Mouse (Mus musculus) gastrocnemius, adult 2 months (tissue): ENCODE data around the gene Kcnh6. TPM values are rescaled to one million over a fixed set of nuclear protein-coding genes. Genes with fewer than 3 reads are reported as not detected.

Source experiments
- DNase-seq: peaks from one replicate; pipeline ENCODE4 v3.0.0; 2022
- H3K27ac ChIP-seq: fragments of 200-600 bp; 2 replicates; pipeline ENCODE4 v1.8.1; 2022; ENCODE audit warnings: mild to moderate bottlenecking
- H3K4me3 ChIP-seq: fragments of 200-600 bp; 2 replicates; pipeline ENCODE4 v1.8.1; 2022; ENCODE audit warnings: mild to moderate bottlenecking, moderate library complexity
- CTCF ChIP-seq: fragments of 200-600 bp; IDR thresholded peaks from 2 replicates; pipeline ENCODE4 v1.8.1; 2022; ENCODE audit warnings: antibody characterized with exemption, mild to moderate bottlenecking, moderate library complexity
- intact Hi-C: fragments of 180-260 bp; cut with DNase I; formaldehyde crosslinking; loops from one replicate; pipeline ENCODE4 v1.15.1; 2025
- long read RNA-seq, 2 experiments: library from polyadenylated mRNA; stranded (forward); transcript quantifications; one replicate each; pipeline ENCODE4 v2.0.0; 2021
- total RNA-seq, 2 experiments: library from RNA; stranded (reverse); gene quantifications; 2 replicates each; pipeline ENCODE4 v1.2.3; 2021

Gene Kcnh6
- not detected for total RNA-seq
- long read RNA-seq, experiment 1 = 0 reads
- long read RNA-seq, experiment 2 = 0 reads

- TF ChIP-seq CTCF = no peak
- intact Hi-C loops = no loop called here
- DNase-seq = peak; percentile 79
- H3K27ac ChIP-seq = no peak within 1 kb of the TSS
- no peak within 1 kb of the TSS for H3K4me3 ChIP-seq
These were observed at the start of gene Kcnh6 for GRCm38 (mm10) chr11:106007821-106008220. TSS of gene Kcnh6 (plus strand) at chr11:106008124.

DNA sequence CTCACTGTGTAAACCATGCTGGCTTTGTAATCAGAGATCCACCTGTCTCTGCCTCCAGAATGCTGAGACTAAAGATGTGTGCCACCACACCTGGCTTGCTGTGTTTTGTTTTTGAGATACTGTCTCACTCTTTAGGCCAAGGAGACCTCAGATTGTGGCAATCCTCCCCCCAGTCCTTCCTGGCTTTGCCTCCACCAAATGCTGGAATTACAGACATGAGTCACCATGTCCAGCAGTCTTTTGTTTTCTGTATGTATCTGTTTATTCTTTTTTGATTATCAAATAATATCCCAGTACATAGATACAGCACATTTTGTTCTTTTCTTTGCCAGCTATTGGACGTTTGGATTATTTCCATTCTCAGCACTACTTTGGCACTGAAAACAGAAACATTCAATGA, 49.4 kb upstream of the Kcnh6 start:
- TF ChIP-seq CTCF = no peak
- H3K27ac ChIP-seq = peak overlapping the region; percentile 56; the same call in 1 of the 2 replicates
- no peak for DNase-seq
- no peak overlapping the region for H3K4me3 ChIP-seq
- intact Hi-C loops = no loop called here

DNA sequence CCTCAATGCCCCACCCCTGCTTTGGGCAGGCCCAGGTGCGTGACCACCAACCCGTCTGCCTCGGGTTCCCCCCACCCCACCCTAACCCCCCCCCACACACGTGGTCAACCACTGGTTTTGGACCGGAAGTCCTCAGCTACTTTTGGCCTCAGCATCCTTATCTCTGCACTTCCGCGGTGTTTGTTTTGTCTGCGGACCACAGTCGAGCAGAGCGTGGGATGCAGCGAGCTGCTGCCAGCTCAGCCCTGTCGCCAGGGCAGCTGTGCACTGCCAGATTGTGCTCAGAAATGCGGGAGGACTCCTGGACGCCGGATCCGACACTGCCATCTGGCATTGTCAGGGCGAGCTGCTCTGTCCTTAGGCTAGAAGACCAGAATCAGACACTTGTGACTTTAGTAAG, 48.6 kb upstream of the Kcnh6 start:
- H3K27ac ChIP-seq = 0 out of 2 replicates have a peak overlapping the region, but pooled peaks have one; percentile 5
- DNase-seq = no peak
- H3K4me3 ChIP-seq = no peak overlapping the region
- TF ChIP-seq CTCF = no peak
- intact Hi-C loops = no loop called here

GRCm38 (mm10) chr11:105964691-105965090, 43.2 kb upstream of the Kcnh6 start:
- intact Hi-C loops = no loop called here
- peak; percentile 25; the same call in 1 of the 2 replicates for TF ChIP-seq CTCF

GRCm38 (mm10) chr11:105966288-105966687, 41.6 kb upstream of the Kcnh6 start:
- TF ChIP-seq CTCF = no peak
- Histone ChIP-seq H3K4me3 (no peak overlapping the region), H3K27ac (peak overlapping the region; percentile 28; the same call in 1 of the 2 replicates)
- intact Hi-C loops = no loop called here
- DNase-seq = no peak

More at GRCm38 (mm10) chr11:105964691-105965090, 43.2 kb upstream of the Kcnh6 start:
- no peak for DNase-seq
- H3K27ac ChIP-seq = no peak overlapping the region
- H3K4me3 ChIP-seq = no peak overlapping the region

- TF ChIP-seq CTCF = no peak
- DNase-seq = peak; percentile 73
- intact Hi-C loops = loop anchor here (2.0 kb wide), 2 partner anchors 31 to 39 kb away; no protein-coding TSS in a partner anchor
- H3K27ac ChIP-seq = peak within 1 kb of the TSS; percentile 82
- peak within 1 kb of the TSS; percentile 83 for H3K4me3 ChIP-seq
These were observed 40.0 kb upstream of the Kcnh6 start, which contains the start of gene Ace for GRCm38 (mm10) chr11:105967741-105968574. TSS of gene Ace (plus strand) at chr11:105967945.

DNA sequence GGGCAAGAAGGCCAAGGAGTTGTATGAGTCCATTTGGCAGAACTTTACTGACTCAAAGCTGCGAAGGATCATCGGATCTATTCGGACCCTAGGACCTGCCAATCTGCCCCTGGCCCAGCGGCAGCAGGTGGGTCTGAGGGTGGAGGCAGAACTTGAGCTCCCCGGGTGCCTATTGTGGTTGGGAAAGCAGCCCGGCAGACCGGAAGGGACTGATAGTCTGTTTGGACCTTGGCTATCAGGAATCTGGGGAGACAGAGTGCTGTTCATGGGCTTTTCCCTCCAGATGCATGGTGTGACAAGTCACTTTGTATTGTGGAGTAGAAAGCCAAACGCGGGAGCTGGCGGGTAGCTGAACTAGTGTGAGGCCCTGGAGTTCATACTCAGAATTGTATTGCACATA, 39.0 kb upstream of the Kcnh6 start:
- no peak for TF ChIP-seq CTCF
- DNase-seq = no peak
- peak overlapping the region; percentile 83 for H3K4me3 ChIP-seq
- peak overlapping the region; percentile 82 for H3K27ac ChIP-seq
- intact Hi-C loops = loop anchor here (2.0 kb wide), 2 partner anchors 32 to 40 kb away; no protein-coding TSS in a partner anchor

- Histone ChIP-seq H3K4me3 (peak overlapping the region; percentile 83), H3K27ac (peak overlapping the region; percentile 82)
- intact Hi-C loops = loop anchor here (2.0 kb wide), 2 partner anchors 33 to 41 kb away; no protein-coding TSS in a partner anchor
- TF ChIP-seq CTCF = peak; percentile 77
- DNase-seq = peak; percentile 76
These were observed 38.4 kb upstream of the Kcnh6 start for GRCm38 (mm10) chr11:105969516-105969915.

GRCm38 (mm10) chr11:105974593-105974992, 33.3 kb upstream of the Kcnh6 start:
- H3K27ac ChIP-seq = peak overlapping the region; percentile 38; the same call in 1 of the 2 replicates
- intact Hi-C loops = loop anchor here (10.0 kb wide), 1 partner anchor 50 kb away; no protein-coding TSS in a partner anchor
- peak; percentile 81 for DNase-seq
- TF ChIP-seq CTCF = no peak
- H3K4me3 ChIP-seq = no peak overlapping the region

DNA sequence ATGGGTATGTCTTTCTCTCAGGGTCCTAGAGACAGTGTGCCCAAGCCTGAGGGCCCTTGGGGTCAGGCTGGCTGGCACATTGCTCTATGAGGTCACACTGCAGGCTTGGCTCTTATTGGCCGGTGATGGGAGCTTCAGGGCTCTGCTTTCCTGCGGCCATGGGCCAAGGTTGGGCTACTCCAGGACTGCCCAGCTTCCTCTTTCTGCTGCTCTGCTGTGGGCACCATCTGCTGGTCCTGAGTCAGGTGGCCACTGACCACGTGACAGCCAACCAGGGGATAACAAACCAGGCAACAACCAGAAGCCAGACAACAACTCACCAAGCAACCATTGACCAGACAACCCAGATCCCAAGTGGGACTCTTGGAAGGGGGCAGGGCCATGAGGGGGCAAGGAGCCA, 32.9 kb upstream of the Kcnh6 start:
- TF ChIP-seq CTCF = no peak
- intact Hi-C loops = loop anchor here (10.0 kb wide), 1 partner anchor 50 kb away; no protein-coding TSS in a partner anchor
- peak; percentile 36 for DNase-seq
- Histone ChIP-seq H3K4me3 (no peak overlapping the region), H3K27ac (peak overlapping the region; percentile 38; the same call in 1 of the 2 replicates)

DNA sequence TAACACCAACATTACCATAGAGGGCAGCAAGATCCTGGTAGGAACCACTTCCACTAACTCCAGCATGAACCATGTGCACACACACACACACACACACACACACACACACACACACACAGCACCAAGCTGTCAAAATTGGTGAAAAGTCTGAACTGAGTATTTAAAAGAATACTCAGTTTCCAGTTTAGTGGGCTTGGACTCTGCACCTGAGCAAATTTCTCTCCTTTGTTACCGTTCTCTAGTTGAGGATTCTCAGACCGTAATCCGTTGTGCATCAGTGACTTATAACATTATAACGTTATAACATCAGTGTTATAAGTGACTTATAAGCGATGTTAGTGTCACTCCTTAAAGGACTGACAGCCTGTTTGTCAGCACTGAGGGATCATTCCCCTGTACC, 32.3 kb upstream of the Kcnh6 start:
- intact Hi-C loops = loop anchor here (10.0 kb wide), 1 partner anchor 49 kb away; no protein-coding TSS in a partner anchor
- no peak for TF ChIP-seq CTCF
- no peak overlapping the region for H3K4me3 ChIP-seq
- H3K27ac ChIP-seq = no peak overlapping the region
- no peak for DNase-seq

DNA sequence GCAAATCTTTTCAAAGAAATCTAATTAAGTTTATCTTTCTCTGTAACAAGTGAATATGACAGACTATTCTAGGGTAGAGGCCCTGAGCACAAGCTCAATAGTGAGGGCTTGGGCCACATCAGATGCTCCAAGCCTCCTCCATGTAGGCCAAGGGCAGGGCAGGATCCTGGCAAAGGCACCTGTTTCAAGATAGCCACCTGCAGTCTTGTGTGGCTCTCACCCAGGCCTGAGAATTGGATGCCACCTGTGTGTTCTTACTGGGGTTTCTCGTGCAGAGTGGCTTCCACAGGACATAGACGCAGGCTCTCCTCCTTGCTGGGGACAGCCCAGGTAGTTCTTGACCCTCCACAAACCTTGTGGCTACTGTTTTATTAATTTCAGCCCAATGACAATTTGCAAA, 29.7 kb upstream of the Kcnh6 start:
- no peak overlapping the region for H3K4me3 ChIP-seq
- no peak overlapping the region for H3K27ac ChIP-seq
- TF ChIP-seq CTCF = no peak
- intact Hi-C loops = loop anchor here (10.0 kb wide), 1 partner anchor 47 kb away; no protein-coding TSS in a partner anchor
- DNase-seq = no peak

DNA sequence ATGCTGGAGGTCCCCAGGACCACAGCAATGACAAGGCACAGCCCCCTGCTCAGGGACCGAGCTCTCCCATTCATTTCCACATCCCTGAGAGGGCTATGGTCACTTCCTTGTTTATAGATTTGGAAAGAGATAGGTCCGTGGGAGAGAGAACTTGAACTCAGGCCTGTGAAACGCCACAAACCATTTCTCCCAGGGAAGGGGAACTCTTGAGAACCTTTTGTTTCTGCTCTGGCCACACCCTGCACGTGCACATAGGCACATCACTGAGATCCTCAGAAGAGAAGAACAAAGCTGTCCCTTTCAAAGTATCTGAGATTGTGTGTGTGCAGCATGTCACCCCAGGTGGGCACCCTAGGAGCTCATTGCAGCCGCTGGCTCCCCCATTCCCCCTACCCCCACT, 29.3 kb upstream of the Kcnh6 start:
- Histone ChIP-seq H3K4me3 (no peak overlapping the region), H3K27ac (no peak overlapping the region)
- TF ChIP-seq CTCF = no peak
- intact Hi-C loops = loop anchor here (10.0 kb wide), 1 partner anchor 46 kb away; no protein-coding TSS in a partner anchor
- no peak for DNase-seq
